Mouse (Mus musculus) MN1 (cell line): Measurements from ENCODE around the gene Zbtb44.

Source experiments
- DNase-seq: peaks from one replicate; pipeline ENCODE4 v3.0.0-alpha.2; 2016; ENCODE audit warnings: low spot score

The Zbtb44 gene

GRCm38 (mm10) chr9:31115586-31115985 lies 85.1 kb downstream of the Zbtb44 start:
- no peak for DNase-seq

GRCm38 (mm10) chr9:31117088-31117487 lies 86.6 kb downstream of the Zbtb44 start:
- no peak for DNase-seq

GRCm38 (mm10) chr9:31117488-31117887 lies 87.0 kb downstream of the Zbtb44 start:
- DNase-seq = no peak

- DNase-seq = peak; percentile 12
These were observed 88.3 kb downstream of the Zbtb44 start for GRCm38 (mm10) chr9:31118520-31119298.

GRCm38 (mm10) chr9:31119405-31119804 lies 89.0 kb downstream of the Zbtb44 start:
- DNase-seq = no peak

- no peak for DNase-seq
These were observed 89.6 kb downstream of the Zbtb44 start for GRCm38 (mm10) chr9:31119882-31120532.

- DNase-seq = no peak
These were observed 90.1 kb downstream of the Zbtb44 start for GRCm38 (mm10) chr9:31120533-31120915.

- no peak for DNase-seq
These were observed 92.1 kb downstream of the Zbtb44 start for GRCm38 (mm10) chr9:31122464-31123030.
